Mouse (Mus musculus) ES-Bruce4 (cell line): ENCODE data around the gene Orc6. TPM values are rescaled to one million over a fixed set of nuclear protein-coding genes. Genes with fewer than 3 reads are reported as not detected.

ENCODE experiments used
- H3K27ac ChIP-seq: 2 replicates; pipeline ENCODE4 v1.5.1; 2012; ENCODE audit warnings: low read length, inconsistent platforms; ENCODE audit not compliant: insufficient read depth
- H3K27me3 ChIP-seq: 2 replicates; pipeline ENCODE4 v1.6.1; 2012; ENCODE audit warnings: mild to moderate bottlenecking, low read length, inconsistent platforms; ENCODE audit not compliant: control insufficient read depth, poor library complexity, insufficient read depth, severe bottlenecking
- H3K36me3 ChIP-seq: 2 replicates; pipeline ENCODE4 v1.6.1; 2012; ENCODE audit warnings: inconsistent platforms, mild to moderate bottlenecking, low read length, moderate library complexity; ENCODE audit not compliant: control insufficient read depth, poor library complexity, insufficient read depth, severe bottlenecking
- H3K4me1 ChIP-seq: one replicate; pipeline ENCODE4 v1.8.1; 2011; ENCODE audit warnings: low read length; ENCODE audit not compliant: control insufficient read depth, insufficient read depth
- H3K4me3 ChIP-seq: 2 replicates; pipeline ENCODE4 v1.5.1; 2011; ENCODE audit warnings: low read depth, mild to moderate bottlenecking, low read length
- H3K9ac ChIP-seq: 2 replicates; pipeline ENCODE4 v1.6.1; 2012; ENCODE audit warnings: low read depth, mild to moderate bottlenecking, inconsistent platforms; ENCODE audit not compliant: poor library complexity, severe bottlenecking
- H3K9me3 ChIP-seq: replicated peaks from 2 replicates; pipeline ENCODE4 v1.6.1; 2012; ENCODE audit warnings: mild to moderate bottlenecking, low read length, inconsistent platforms; ENCODE audit not compliant: control insufficient read depth, poor library complexity, insufficient read depth, severe bottlenecking
- CTCF ChIP-seq: IDR thresholded peaks from one replicate; pipeline ENCODE4 v1.8.1; 2011; ENCODE audit warnings: low read depth, low read length
- EP300 ChIP-seq: IDR thresholded peaks from 2 replicates; pipeline ENCODE4 v1.6.1; 2011; ENCODE audit warnings: low read depth, low read length; ENCODE audit not compliant: insufficient read depth
- POLR2A ChIP-seq: IDR thresholded peaks from one replicate; pipeline ENCODE4 v1.8.1; 2011; ENCODE audit warnings: low read length; ENCODE audit not compliant: insufficient read depth
- polyA plus RNA-seq: library from polyadenylated mRNA; stranded (reverse); fragments of >200 nt; gene quantifications from 2 replicates; pipeline ENCODE4 v1.2.4, GENCODE M21; 2011; ENCODE audit warnings: low read depth; ENCODE audit not compliant: missing spikeins, insufficient read depth, insufficient read length

Orc6 gene
- polyA plus RNA-seq, 1 experiment: 125 TPM

- Histone ChIP-seq H3K27me3 (no peaks in the 10 kb centered on the region), H3K27ac (no peak overlapping the region), H3K4me3 (no peak overlapping the region), H3K4me1 (no peaks in the 10 kb centered on the region), H3K9ac (no peak overlapping the region), H3K36me3 (no peaks in the 10 kb centered on the region), H3K9me3 (no peaks in the 10 kb centered on the region)
- TF ChIP-seq POLR2A (no peak), CTCF (no peak), EP300 (no peak)
Observed at GRCm38 (mm10) chr8:85323084-85323483, 23.7 kb downstream of the Orc6 start.

DNA sequence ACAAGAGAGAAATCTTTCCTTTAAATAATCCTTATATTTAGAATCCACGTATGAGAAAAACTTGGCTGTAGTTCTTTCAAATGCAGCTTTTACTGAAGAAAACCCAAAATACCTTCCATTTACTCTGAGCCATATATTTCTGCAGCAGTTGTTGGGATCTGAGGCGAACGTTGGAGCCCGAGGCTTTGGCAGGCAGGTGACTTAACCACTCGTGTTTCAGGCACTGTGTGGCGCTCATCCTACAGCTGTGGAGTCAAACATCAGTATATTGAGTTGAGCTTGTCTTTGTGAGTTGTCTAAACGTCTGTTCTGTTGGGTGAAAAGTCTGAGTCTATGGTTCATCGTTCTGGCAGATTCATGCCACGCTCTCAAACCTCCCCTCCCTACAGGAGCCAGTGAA, 27.6 kb downstream of the Orc6 start:
- Histone ChIP-seq H3K9me3 (no peaks in the 10 kb centered on the region), H3K9ac (no peak overlapping the region), H3K27me3 (0 out of 2 replicates have a peak, but pooled peaks cover 1% of the 10 kb centered on the region), H3K4me1 (no peaks in the 10 kb centered on the region), H3K36me3 (no peaks in the 10 kb centered on the region), H3K4me3 (no peak overlapping the region), H3K27ac (no peak overlapping the region)
- no peak for TF ChIP-seq POLR2A
- no peak for TF ChIP-seq CTCF
- TF ChIP-seq EP300: no peak

DNA sequence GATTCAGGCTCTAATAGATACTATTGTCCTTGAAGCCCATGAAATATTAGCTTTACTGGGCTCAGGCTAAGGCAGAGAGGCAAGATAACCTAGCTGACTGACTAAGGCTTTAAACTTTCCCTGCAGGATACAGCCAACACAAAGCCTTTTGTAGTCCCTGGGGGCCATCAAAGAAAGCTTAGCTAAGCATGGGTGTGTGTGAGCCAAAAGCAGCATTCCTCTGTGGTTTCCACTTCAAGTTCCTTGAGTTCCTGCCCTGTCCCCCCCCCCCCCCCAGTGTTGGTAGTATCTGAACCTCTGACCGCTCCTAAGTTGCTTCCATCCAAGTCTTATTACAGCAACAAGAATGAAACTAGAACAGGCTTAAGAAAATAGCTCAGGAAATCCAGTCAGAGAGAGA, 30.1 kb downstream of the Orc6 start:
- no peak overlapping the region for H3K27ac ChIP-seq
- H3K9ac ChIP-seq: no peak overlapping the region
- H3K36me3 ChIP-seq: no peaks in the 10 kb centered on the region
- no peak overlapping the region for H3K4me3 ChIP-seq
- H3K4me1 ChIP-seq: no peaks in the 10 kb centered on the region
- H3K27me3 ChIP-seq: 0 out of 2 replicates have a peak, but pooled peaks cover 1% of the 10 kb centered on the region
- no peaks in the 10 kb centered on the region for H3K9me3 ChIP-seq
- TF ChIP-seq CTCF (no peak), POLR2A (no peak), EP300 (no peak)

DNA sequence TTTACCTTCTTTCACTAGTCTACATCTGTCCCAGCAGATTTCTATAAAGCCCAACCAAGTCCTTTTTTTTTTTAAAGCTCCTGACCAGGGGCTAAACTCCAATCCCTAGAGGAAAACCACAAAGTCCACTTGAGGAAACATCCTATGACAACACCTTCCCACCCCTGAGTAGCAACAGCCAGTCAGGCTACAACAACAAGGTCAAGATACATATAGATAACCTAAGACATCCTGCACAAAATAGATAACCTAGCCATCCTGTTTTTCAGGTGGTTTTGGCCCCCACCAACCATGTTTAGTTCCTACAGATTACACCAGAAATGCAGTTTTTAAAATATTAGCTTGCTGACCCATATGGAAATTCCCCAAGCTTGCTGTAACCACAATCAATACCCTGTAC, 35.7 kb downstream of the Orc6 start:
- H3K4me3 ChIP-seq: no peak overlapping the region
- H3K27me3 ChIP-seq: peaks cover 1% of the 10 kb centered on the region; the same call in 1 of the 2 replicates
- TF ChIP-seq CTCF: no peak
- TF ChIP-seq EP300: no peak
- no peak for TF ChIP-seq POLR2A
- no peaks in the 10 kb centered on the region for H3K4me1 ChIP-seq
- no peak overlapping the region for H3K9ac ChIP-seq
- no peaks in the 10 kb centered on the region for H3K36me3 ChIP-seq
- H3K27ac ChIP-seq: no peak overlapping the region
- H3K9me3 ChIP-seq: no peaks in the 10 kb centered on the region

DNA sequence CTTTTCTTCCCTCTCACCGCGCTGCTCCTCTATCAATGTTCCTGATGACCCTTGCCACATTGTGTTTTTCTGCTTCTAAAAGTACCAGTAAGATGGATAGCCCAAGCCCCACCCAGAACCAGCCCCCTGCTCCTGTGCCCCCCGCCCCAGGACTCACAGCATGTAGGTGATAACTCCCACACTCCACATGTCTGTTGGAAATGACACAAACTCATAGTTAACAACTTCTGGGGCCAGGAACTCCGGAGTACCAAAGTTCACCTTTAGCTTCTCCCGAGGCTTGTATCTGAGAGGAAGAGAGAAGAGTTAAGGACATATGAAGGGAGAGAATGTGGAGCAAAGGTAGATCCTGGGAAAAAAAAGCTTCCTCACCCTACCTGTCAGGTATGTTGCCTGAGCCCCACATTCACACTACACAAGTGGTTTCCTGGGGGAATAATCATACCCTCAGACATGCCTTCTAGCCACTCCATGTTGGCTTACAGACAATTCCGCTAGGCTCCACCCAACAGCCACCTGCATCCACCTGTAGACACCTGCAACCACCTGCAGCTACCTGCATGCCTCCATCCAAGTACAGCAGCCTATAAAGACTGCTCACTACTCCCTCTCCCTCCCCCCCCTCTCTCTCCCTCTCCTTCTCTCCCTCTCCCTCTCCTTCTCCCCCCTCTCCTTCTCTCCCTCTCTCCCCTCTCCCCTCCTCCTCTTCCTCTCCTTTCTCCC, 36.9 kb downstream of the Orc6 start:
- Histone ChIP-seq H3K9me3 (no peaks in the 10 kb centered on the region), H3K4me3 (no peak overlapping the region), H3K36me3 (no peaks in the 10 kb centered on the region), H3K9ac (no peak overlapping the region), H3K27ac (no peak overlapping the region), H3K4me1 (no peaks in the 10 kb centered on the region), H3K27me3 (no peaks in the 10 kb centered on the region; the same call in 1 of the 2 replicates)
- TF ChIP-seq EP300 (no peak), CTCF (no peak), POLR2A (no peak)

GRCm38 (mm10) chr8:85337681-85338080, 38.2 kb downstream of the Orc6 start:
- Histone ChIP-seq H3K27me3 (no peaks in the 10 kb centered on the region; the same call in 1 of the 2 replicates), H3K36me3 (no peaks in the 10 kb centered on the region), H3K9ac (no peak overlapping the region), H3K4me1 (no peaks in the 10 kb centered on the region), H3K4me3 (no peak overlapping the region), H3K27ac (no peak overlapping the region), H3K9me3 (no peaks in the 10 kb centered on the region)
- TF ChIP-seq CTCF (no peak), POLR2A (no peak)
